Mouse (Mus musculus) left cerebral cortex, postnatal 36 days (tissue): Measurements from ENCODE around the gene B230219D22Rik. TPM values are rescaled to one million over a fixed set of nuclear protein-coding genes. Genes with fewer than 3 reads are reported as not detected.

Source experiments
- DNase-seq, 2 experiments: peaks; one replicate each; pipeline ENCODE4 v3.0.0; 2021 to 2022; ENCODE audit warnings: low spot score in 2 of 2, mixed read lengths in 1 of 2
- intact Hi-C: fragments of 180-260 bp; cut with DNase I; formaldehyde crosslinking; loops from one replicate; pipeline ENCODE4 v1.15.1; 2025
- total RNA-seq, 2 experiments: library from RNA; stranded (reverse); gene quantifications; 2 replicates each; pipeline ENCODE4 v1.2.3; 2021

Gene B230219D22Rik
- total RNA-seq, 2 experiments from 2014 or later, result 79.7 to 81.6 TPM

DNA sequence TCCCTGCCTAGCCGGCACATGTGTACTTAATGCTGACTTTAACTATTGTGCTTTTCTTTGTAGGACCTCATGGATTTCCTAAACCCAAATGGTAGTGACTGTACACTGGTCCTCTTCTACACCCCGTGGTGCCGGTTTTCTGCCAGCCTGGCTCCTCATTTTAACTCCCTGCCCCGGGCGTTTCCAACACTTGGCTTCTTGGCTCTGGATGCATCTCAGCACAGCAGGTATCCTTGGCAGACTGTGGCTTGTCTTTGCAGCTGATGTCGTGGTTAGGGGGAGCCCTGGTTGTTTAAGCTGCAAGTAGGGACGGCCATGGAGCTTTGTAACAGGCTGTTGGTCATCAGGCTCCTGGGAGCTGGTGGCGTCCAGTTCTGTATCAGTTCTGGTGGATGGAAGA lies 28.6 kb downstream of the B230219D22Rik start:
- intact Hi-C loops, result no loop called here
- no peak for DNase-seq

DNA sequence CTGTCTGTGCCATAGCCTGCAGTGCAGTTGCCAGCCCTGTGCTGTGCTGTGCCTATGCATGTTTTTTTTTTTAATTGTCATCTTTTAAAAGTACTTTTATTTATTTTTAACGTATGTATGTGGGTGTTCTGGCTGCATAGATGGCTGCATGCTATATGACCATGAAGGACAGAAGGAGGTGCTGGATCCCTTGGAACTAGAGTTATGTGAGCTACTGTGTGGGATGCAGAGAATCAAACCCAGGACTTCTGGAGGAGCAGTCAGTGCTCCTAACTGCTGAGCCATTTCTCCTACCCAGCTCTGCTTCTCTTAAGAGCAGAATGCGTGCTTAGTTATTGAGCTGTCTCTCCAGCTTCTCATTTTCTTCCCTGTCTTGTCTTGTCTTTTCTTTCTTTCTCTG lies 29.1 kb downstream of the B230219D22Rik start:
- no peak for DNase-seq
- intact Hi-C loops, result no loop called here

DNA sequence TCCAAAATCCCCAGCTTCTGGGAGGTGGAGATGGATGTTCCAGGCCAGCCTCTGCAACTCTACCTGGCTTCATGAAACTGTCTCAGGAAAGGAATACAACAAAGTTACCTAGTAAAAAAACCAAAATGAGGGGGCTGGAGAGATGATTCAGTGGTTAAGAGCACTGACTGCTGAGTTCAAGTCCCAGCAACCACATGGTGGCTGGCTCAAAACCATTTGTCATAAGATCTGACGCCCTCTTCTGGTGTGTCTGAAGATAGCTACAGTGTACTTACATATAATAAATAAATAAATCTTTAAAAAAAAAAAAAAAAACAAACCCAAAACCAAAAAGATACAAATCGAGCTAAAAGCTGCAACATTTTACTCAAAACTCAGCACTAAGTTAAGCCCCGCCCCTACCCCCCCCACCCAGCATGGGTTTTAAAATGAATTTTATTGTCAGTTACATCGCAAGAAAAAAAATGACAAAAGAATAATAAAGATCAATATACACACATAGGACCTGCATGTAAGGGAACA lies 33.7 kb downstream of the B230219D22Rik start:
- no peak for DNase-seq
- intact Hi-C loops, result loop anchor here (1.0 to 5.0 kb wide), 2 partner anchors 34 to 124 kb away; no protein-coding TSS in a partner anchor

- peak; percentile 83 to 89 for DNase-seq
- intact Hi-C loops, result loop anchor here (1.0 to 5.0 kb wide), 2 partner anchors 35 to 125 kb away; no protein-coding TSS in a partner anchor
Measured at GRCm38 (mm10) chr13:55727120-55727838, 34.4 kb downstream of the B230219D22Rik start, which contains the start of gene Pcbd2. Pcbd2 (plus strand) TSS chr13:55727368.

DNA sequence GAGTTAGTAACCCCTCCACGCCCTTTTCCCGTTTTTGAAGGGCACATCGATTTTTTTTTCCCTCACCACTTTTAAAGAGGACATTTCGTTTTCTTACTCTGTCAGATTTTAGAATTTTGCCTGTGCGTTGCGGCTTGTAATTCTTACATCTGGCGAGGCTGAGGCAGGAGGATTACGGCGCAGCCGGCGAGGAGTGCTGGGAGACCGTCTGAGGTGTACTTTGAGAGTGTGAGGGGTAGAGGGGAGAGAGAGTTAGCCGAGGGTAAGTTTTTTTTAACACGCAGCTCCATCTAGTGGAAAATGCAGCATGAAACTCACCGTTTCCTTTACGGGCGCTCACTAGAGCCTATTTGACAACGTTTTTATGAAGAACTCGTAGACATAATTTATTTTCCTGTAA lies 34.9 kb downstream of the B230219D22Rik start:
- DNase-seq, result peak; percentile 50 to 54
- intact Hi-C loops, result loop anchor here (1.0 to 5.0 kb wide), 2 partner anchors 36 to 126 kb away; no protein-coding TSS in a partner anchor

- no peak for DNase-seq
- intact Hi-C loops, result no loop called here
Measured at GRCm38 (mm10) chr13:55730716-55731115, 37.8 kb downstream of the B230219D22Rik start.

- DNase-seq, result no peak
- intact Hi-C loops, result no loop called here
Measured at GRCm38 (mm10) chr13:55732121-55732520, 39.2 kb downstream of the B230219D22Rik start.

DNA sequence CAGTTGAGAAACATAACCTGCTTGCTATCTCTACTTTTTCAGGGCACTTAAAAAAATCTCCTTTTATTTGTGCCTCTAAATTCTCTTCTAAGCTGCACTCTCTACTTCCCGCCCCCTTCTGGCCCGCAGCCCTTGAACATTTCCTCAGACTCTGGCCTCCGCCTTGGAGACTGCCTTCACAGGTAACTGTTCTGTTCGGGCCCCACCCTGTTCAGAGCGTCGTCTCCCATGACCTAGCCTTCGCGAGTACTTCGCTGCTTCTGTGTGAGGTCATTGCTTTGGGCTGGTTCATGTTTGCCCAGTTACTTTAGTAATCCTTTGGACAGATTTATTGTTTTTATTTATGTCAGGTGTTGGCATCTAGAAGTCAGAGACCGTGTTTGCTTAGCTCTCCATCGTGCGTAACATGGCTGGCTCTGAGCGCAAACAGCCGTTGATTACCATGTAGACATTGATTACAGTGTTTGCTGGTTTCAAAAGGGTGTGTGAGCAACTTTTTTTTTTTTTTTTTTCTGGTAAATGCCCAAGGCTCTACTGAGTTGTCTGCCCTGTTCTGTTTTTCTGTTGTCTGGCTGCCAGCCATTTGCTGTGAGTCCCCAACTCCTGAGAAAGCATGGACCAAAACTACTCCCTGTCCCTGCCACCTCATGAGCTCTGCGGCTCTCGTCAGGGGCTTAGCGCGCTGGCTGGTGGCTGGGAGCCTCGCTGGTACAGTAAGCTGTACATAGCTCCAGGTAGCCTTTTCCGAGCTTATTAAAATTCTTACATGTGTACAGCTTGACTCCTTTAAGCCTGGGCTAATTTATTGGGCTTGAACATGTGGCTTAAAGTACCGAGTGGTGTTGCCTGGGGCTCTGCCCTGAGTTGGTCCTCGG lies 40.9 kb downstream of the B230219D22Rik start:
- intact Hi-C loops, result no loop called here
- DNase-seq, result no peak

DNA sequence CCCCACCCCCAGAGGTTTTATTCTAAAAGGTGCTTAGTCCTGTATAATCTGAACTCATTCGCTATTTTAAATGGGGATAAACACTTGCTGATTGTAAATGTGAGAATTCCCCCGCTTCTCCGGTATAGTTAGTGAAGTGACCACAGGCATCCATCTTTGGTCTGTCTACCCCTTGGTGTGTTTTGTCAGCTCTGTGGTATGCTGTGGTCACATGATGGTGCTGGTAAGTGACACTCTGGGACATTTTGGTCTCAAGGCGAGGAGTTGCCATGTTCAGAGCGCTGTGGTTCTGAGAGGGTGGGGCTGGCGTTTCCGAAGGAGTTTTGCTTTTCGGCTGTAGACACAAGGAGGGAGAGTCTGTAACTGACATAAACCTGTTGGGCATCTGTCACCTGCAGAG lies 45.0 kb downstream of the B230219D22Rik start:
- no peak for DNase-seq
- intact Hi-C loops, result no loop called here

GRCm38 (mm10) chr13:55742306-55742705 lies 49.4 kb downstream of the B230219D22Rik start:
- intact Hi-C loops, result no loop called here
- peak in 1 of 2 experiments; percentile 22 for DNase-seq

Other genes with a start within 250 kb of the B230219D22Rik start
- gene Grk6, start 248.1 kb upstream of the B230219D22Rik start, total RNA-seq, result 10 to 100 TPM; 63.4 to 65.2 TPM
- gene Prr7, start 228.9 kb upstream of the B230219D22Rik start, total RNA-seq, result 10 to 100 TPM; 81.8 to 82.1 TPM
- gene Dbn1, start 205.0 kb upstream of the B230219D22Rik start, total RNA-seq, result 100 to 1,000 TPM; 247 to 314 TPM
- 100 to 1,000 TPM in 1 of 2 experiments, 10 to 100 TPM in 1; 82.1 to 101 TPM for gene Pdlim7, start 179.4 kb upstream of the B230219D22Rik start, total RNA-seq
- 10 to 100 TPM in 1 of 2 experiments, 1 to 10 TPM in 1; 5.5 to 14.0 TPM for gene Dok3, start 163.8 kb upstream of the B230219D22Rik start, total RNA-seq
- 10 to 100 TPM; 53.1 to 63.9 TPM for gene Ddx41, start 156.5 kb upstream of the B230219D22Rik start, total RNA-seq
- gene Fam193b, start 122.0 kb upstream of the B230219D22Rik start, total RNA-seq, result 10 to 100 TPM; 61.1 to 99.5 TPM
- 100 to 1,000 TPM; 133 to 138 TPM for gene Tmed9, start 119.4 kb upstream of the B230219D22Rik start, total RNA-seq
- 10 to 100 TPM; 26.2 to 26.4 TPM for gene B4galt7, start 93.2 kb upstream of the B230219D22Rik start, total RNA-seq
- gene Caml, start 70.1 kb upstream of the B230219D22Rik start, total RNA-seq, result 10 to 100 TPM; 49.9 to 50.8 TPM
- 10 to 100 TPM; 40.5 to 52.9 TPM for gene Ddx46, start 58.1 kb upstream of the B230219D22Rik start, total RNA-seq
- 10 to 100 TPM; 75.6 to 76.2 TPM for gene Txndc15, start 21.5 kb downstream of the B230219D22Rik start, total RNA-seq
- gene Pcbd2, start 34.2 kb downstream of the B230219D22Rik start, total RNA-seq, result 10 to 100 TPM; 27.0 to 28.6 TPM
- gene Catsper3, start 91.4 kb downstream of the B230219D22Rik start, total RNA-seq, result under 1 TPM; 0.25 to 0.29 TPM
- gene Pitx1, start 143.1 kb downstream of the B230219D22Rik start, total RNA-seq, result not detected